Mouse (Mus musculus): ENCODE measurements around the gene Slc25a47.

DNA sequence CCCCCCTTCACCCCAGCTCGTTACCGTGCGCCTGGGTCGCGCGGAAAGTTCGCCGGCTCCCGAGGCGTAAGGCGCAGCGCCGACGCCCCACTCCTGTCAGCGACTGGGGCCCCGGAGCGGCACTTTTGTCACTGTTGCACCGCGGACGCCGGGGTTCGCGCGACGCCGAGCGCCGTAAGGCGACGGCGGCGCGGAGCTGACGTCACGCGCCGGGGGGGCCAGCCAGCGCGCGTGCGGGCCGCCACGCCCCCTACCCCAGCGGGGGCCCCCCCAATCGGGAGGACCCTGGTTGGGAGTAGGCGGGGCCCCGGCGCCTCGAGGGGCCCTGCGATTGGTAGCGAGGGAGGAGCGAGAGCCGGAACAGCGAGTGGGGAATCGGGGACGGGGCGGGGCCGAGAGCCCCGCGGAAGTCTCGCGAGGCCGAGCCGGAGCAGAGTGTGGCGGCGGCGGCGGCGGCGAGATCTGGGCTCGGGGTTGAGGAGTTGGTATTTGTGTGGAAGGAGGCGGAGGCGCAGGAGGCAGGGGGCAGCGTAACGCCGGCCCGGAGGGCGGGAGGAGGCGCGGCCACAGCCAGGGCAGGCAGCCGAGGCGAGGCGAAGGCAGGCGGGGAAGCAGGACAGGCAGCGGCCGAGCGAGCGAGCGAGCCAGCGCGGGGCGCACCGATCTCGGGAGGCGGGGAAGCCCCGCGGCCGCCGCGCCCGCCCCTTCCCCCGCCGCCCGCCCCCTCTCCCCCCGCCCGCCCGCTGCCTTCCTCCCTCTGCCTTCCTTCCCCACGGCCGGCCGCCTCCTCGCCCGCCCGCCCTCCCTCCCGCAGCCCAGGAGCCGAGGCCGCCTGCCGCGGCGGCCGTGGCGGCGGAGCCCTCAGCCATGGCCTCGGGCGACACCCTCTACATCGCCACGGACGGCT, 43.0 kb upstream of the Slc25a47 start, which contains the start of gene Yy1:
- TF ChIP-seq CTCF (IDR thresholded peaks at IDR 0.05; ENCODE audit: low read depth) (peak; percentile 32; the same call in 1 of the 2 replicates), EP300 (IDR thresholded peaks at IDR 0.05; ENCODE audit: low read depth) (no peak)

Measured in liver, postnatal 0 days (tissue).